Mouse (Mus musculus) cerebellum, adult 2 months (tissue): ENCODE measurements around the gene Gm38394. TPM values are rescaled to one million over a fixed set of nuclear protein-coding genes. Genes with fewer than 3 reads are reported as not detected.
"Not testable (repeated sequence)": the region's sequence is repeated elsewhere in the genome, so short reads cannot be mapped to it uniquely, and the experiment has no call there.

Source experiments
- DNase-seq, 2 experiments: peaks; one replicate each; pipeline ENCODE4 v3.0.0; 2021
- H3K27ac ChIP-seq: fragments of 200-500 bp; 2 replicates; pipeline ENCODE4 v1.5.1; 2012; ENCODE audit warnings: low read length, control low read depth, inconsistent platforms; ENCODE audit not compliant: insufficient read depth
- H3K27me3 ChIP-seq: fragments of 200-500 bp; 2 replicates; pipeline ENCODE4 v1.6.1; 2012; ENCODE audit warnings: inconsistent platforms, mild to moderate bottlenecking, low read length, moderate library complexity; ENCODE audit not compliant: control insufficient read depth, insufficient read depth
- H3K4me1 ChIP-seq: fragments of 200-500 bp; 2 replicates; pipeline ENCODE4 v1.6.1; 2011; ENCODE audit warnings: low read length; ENCODE audit not compliant: control insufficient read depth, insufficient read depth
- H3K4me3 ChIP-seq: fragments of 200-500 bp; replicated peaks from 2 replicates; pipeline ENCODE3; 2011; ENCODE audit warnings: mild to moderate bottlenecking, low read depth, low read length, control low read depth; ENCODE audit not compliant: insufficient read depth
- CTCF ChIP-seq: fragments of 200-500 bp; IDR thresholded peaks from 2 replicates; pipeline ENCODE4 v1.5.1; 2011; ENCODE audit warnings: low read depth, mild to moderate bottlenecking, control low read depth, low read length, moderate library complexity, borderline replicate concordance; ENCODE audit not compliant: insufficient read depth
- POLR2A ChIP-seq: fragments of 200-500 bp; IDR thresholded peaks from 2 replicates; pipeline ENCODE4 v1.6.1; 2011; ENCODE audit warnings: low read length, control low read depth, borderline replicate concordance; ENCODE audit not compliant: insufficient read depth
- WGBS: fragments of 180-500 bp; shearing (Covaris S2); methylation state at CpG from one replicate; pipeline ENCODE4 v1.1.7; 2018; 5-methylcytosine and 5-hydroxymethylcytosine counted together
- polyA plus RNA-seq: library from polyadenylated mRNA; depleted of rRNA; stranded (reverse); fragments of >200 nt; gene quantifications from 2 replicates; pipeline ENCODE4 v1.2.3, GENCODE M21; 2012; rRNA removed

Gm38394 gene
- polyA plus RNA-seq: 5.4 and 5.5 TPM in 2 replicates

DNA sequence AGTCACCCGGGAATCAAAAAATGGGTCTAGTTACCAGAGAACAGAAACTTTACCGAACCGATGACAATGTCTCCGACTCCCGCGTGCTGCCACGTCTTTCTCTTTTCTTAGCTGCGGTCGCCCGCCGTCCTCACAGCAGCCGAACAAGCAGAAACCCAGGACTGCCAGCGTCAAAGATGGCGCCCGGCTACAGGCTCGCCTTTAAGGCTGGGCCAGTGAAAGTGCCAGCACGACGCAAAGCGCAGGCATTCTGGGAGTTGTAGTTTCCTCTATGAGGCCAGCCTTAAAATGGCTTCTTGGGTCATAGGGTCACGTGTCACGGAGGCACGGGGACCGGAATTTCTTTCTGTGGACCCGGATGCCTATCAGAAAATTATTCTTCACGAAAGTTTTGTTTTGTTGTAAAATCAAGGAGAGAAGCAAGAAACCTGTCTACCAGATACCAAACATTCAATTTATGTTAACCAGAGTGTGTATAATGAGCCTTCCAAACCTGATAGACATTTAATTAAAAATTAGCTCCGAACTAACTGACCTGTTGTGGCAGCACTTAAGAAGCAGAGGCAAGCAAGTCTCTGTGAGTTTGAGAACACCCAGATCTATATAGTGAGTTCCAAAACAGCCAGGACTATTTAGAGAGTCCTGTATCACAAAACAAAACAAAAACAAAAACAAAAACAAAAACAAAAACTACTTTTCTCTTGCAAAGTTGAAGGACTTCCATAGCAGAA, at the start of gene Gm38394:
TSS of gene Gm38394 (minus strand) at position 116 of the 731 bp plus-strand sequence.
- no peak for TF ChIP-seq CTCF
- peak; percentile 68; the same call in 1 of the 2 replicates for TF ChIP-seq POLR2A
- Histone ChIP-seq H3K4me1 (peaks cover 7% of the 10 kb centered on the region; the same call in 1 of the 2 replicates), H3K27ac (peak within 1 kb of the TSS; percentile 67; the same call in 1 of the 2 replicates), H3K27me3 (no peaks in the 10 kb centered on the region), H3K4me3 (peak within 1 kb of the TSS; percentile 95)
- WGBS: 1% methylated on average over 26 of the region's 26 CpGs
- DNase-seq: peak; percentile 91 to 95

DNA sequence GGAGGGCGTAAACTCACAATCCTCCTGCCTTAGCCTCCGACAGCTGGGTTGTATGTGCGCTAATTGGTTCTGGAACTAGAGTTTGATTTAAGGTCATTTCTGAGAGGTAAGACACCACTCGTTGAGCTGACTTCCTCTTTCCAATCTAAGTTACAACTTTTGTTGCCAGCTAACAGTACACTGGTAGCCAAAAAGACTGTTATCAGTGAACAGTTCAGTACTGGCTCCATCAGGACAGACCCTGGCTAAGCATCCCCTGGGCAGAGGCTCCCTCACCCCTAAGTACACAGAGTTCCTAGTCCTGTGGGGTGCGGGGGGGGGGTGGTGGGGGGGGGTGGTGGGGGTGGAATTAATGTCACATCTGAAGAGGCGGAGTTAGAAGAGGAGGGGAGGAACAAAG, 49.8 kb upstream of the Gm38394 start:
- WGBS: 67% methylated on average over 6 of the region's 6 CpGs

DNA sequence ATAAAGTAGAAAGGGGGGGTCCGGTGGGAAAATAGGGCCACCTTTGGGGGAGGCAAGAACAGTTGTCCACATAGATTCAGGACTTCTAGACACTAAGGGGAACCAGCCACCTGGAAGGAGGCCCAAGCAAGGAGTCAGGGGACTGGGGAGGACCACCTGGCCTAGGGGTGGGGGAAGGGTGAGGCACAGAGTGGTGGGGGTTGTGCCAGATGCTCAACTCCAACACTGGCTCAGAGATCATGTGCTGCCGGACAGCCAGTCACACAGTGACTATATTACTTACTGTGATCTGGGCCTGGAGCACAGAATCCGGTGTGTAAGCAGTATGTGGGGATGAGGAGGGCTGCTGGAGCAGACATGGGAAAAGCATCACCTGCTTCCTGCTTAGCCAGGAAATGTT, 48.2 kb upstream of the Gm38394 start:
- Histone ChIP-seq H3K27me3 (no peaks in the 10 kb centered on the region), H3K27ac (no peak overlapping the region), H3K4me3 (no peak overlapping the region), H3K4me1 (no peaks in the 10 kb centered on the region)
- WGBS: 51% methylated on average over 3 of the region's 3 CpGs
- TF ChIP-seq CTCF: no peak
- TF ChIP-seq POLR2A: no peak
- DNase-seq: no peak

More for the DNA sequence above, 49.8 kb upstream of the Gm38394 start:
- no peak for TF ChIP-seq POLR2A
- TF ChIP-seq CTCF: no peak
- H3K4me3 ChIP-seq: no peak overlapping the region
- H3K27me3 ChIP-seq: no peaks in the 10 kb centered on the region
- H3K27ac ChIP-seq: no peak overlapping the region
- no peak for DNase-seq
- no peaks in the 10 kb centered on the region for H3K4me1 ChIP-seq

GRCm38 (mm10) chr1:133701824-133702223, 40.7 kb upstream of the Gm38394 start:
- DNase-seq, H3K27me3 ChIP-seq, H3K4me3 ChIP-seq, H3K4me1 ChIP-seq, H3K27ac ChIP-seq: not testable (repeated sequence)
- peak; percentile 29; the same call in 1 of the 2 replicates for TF ChIP-seq CTCF
- WGBS: 42% methylated on average over 1 of the region's 2 CpGs

- no peak for DNase-seq
- no peaks in the 10 kb centered on the region for H3K27me3 ChIP-seq
- H3K4me1 ChIP-seq: no peaks in the 10 kb centered on the region
- no peak for TF ChIP-seq POLR2A
- no peak overlapping the region for H3K4me3 ChIP-seq
- no peak overlapping the region for H3K27ac ChIP-seq
- 91% methylated on average over 12 of the region's 12 CpGs for WGBS
Measured at GRCm38 (mm10) chr1:133697935-133698620, 37.0 kb upstream of the Gm38394 start.

DNA sequence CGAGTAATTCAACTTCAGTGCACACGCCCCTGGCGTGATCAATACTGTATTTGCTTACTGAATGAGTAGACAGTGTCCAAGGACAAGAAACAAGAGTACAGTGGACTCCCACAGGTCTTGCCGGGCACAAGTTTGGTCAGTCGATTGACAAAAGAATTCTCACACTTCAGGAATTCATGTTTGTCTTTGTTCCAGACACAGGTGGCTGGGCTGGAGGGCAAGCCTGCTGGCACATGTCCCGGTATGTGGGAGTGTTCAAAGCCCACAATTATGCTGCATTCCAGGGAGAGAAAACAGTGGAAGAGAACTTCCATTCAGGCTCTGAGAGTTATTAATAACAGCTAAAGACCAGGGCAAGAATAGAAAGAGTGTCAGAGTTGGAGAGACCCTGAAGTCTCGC, 34.8 kb upstream of the Gm38394 start:
- peak in 1 of 2 experiments; percentile 12 for DNase-seq
- Histone ChIP-seq H3K27ac (no peak overlapping the region), H3K27me3 (no peaks in the 10 kb centered on the region), H3K4me3 (no peak overlapping the region), H3K4me1 (no peaks in the 10 kb centered on the region)
- TF ChIP-seq POLR2A (no peak), CTCF (no peak)
- 16% methylated on average over 7 of the region's 7 CpGs for WGBS

GRCm38 (mm10) chr1:133694876-133695275, 33.8 kb upstream of the Gm38394 start:
- Histone ChIP-seq H3K27ac (no peak overlapping the region), H3K27me3 (no peaks in the 10 kb centered on the region), H3K4me1 (no peaks in the 10 kb centered on the region), H3K4me3 (no peak overlapping the region)
- DNase-seq: no peak
- TF ChIP-seq POLR2A (no peak), CTCF (no peak)
- 90% methylated on average over 1 of the region's 1 CpGs for WGBS

- H3K27ac ChIP-seq: no peak overlapping the region
- H3K27me3 ChIP-seq: no peaks in the 10 kb centered on the region
- 19% methylated on average over 1 of the region's 1 CpGs for WGBS
- H3K4me3 ChIP-seq: no peak overlapping the region
- no peak for DNase-seq
- no peak for TF ChIP-seq POLR2A
- TF ChIP-seq CTCF: no peak
- H3K4me1 ChIP-seq: no peaks in the 10 kb centered on the region
Measured at GRCm38 (mm10) chr1:133694301-133694700, 33.2 kb upstream of the Gm38394 start.
